In the genomic region with DNA sequence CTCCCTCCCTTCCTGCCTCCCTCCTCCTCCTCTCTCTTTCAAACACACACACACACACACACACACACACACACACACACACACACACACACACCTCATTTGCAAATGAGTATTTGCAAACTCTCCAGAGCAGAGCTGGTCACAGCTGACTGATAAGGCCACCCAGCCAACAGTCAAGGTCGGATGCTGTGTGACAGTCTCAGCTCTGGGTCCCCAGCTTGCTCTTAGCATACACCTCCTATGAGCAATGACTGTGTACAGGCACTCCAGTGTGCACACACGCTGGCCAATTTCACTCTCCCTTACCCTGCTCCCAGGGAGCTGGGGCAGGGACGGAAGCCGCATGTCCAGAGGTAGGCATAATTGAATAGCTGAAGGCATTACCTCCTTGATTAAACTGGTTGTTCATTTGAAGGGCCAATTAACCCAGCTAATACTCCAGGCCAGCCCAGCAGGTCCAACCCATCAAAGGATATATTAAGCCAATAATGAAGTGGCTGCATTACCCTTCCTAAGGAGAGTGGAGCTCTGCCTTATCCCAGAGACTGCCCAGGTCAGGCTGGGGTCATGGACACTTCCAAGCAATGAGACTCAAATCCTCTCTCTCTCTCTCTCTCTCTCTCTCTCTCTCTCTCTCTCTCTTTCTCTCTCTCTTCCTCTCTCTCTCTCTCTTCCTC, we compare ENCODE assay signal across 13 mouse cellular contexts.
DNase-seq lines count a peak whose midpoint lies in the region; ATAC-seq lines count a peak whose summit lies in the region.
"Had no signal": no experiment of that assay in that cellular context is flagged by ENCODE, and none has a peak within 500 bp of the region (broad histone marks: within the 10 kb centered on the region; RNA-seq: fewer than 3 reads in every experiment).

No protein-coding gene starts in this region.

- no peak overlapping the region for H3K4me3 ChIP-seq in kidney, embryonic 14.5 days (ENCODE audit: low read length)
- H3K4me3 ChIP-seq in embryonic facial prominence, embryonic 11.5 days (ENCODE audit: low read depth, low read length): no peak overlapping the region
- H3K4me3 ChIP-seq: erythroblast, embryonic 14.5 days; heart, adult 2 months; limb, embryonic 12.5 days had no signal

- no peak for ATAC-seq in kidney, embryonic 14.5 days (ENCODE audit: low FRiP score, low TSS enrichment)
- peak; percentile 65; the same call in 1 of the 2 replicates for ATAC-seq in embryonic facial prominence, embryonic 11.5 days (replicated peaks; ENCODE audit: insufficient number of reproducible peaks, low FRiP score, low TSS enrichment, low read depth)
- ATAC-seq in inflammation-experienced regulatory T-cells, adult 6 months: no peak
- ATAC-seq: CD4-positive, CD25-positive, alpha-beta regulatory T cell, adult 4 months; intestine, embryonic 16.5 days had no signal

- no peaks in the 10 kb centered on the region for H3K27me3 ChIP-seq in kidney, embryonic 14.5 days (ENCODE audit: control insufficient read depth, insufficient read depth, low read length)
- no peaks in the 10 kb centered on the region for H3K27me3 ChIP-seq in embryonic facial prominence, embryonic 11.5 days (ENCODE audit: control insufficient read depth, insufficient read depth, low read length)

- WGBS in kidney, embryonic 14.5 days: 43% methylated on average over 4 of the region's 4 CpGs
- WGBS in embryonic facial prominence, embryonic 11.5 days: 43% methylated on average over 4 of the region's 4 CpGs

- H3K4me2 ChIP-seq in kidney, embryonic 14.5 days (replicated peaks; ENCODE audit: low read depth, low read length): no peak overlapping the region
- H3K4me2 ChIP-seq in embryonic facial prominence, embryonic 11.5 days (ENCODE audit: low read depth, low read length): no peak overlapping the region
- H3K4me2 ChIP-seq: limb, embryonic 12.5 days had no signal

- no peak overlapping the region for H3K9ac ChIP-seq in kidney, embryonic 14.5 days (ENCODE audit: low read depth, low read length)
- H3K9ac ChIP-seq in embryonic facial prominence, embryonic 11.5 days (replicated peaks; ENCODE audit: low read length): no peak overlapping the region
- H3K9ac ChIP-seq: limb, embryonic 12.5 days had no signal

- no peaks in the 10 kb centered on the region for H3K36me3 ChIP-seq in kidney, embryonic 14.5 days (ENCODE audit: control insufficient read depth, insufficient read depth, low read length)
- no peaks in the 10 kb centered on the region for H3K36me3 ChIP-seq in embryonic facial prominence, embryonic 11.5 days (replicated peaks; ENCODE audit: control insufficient read depth, insufficient read depth, low read depth, low read length)
- H3K36me3 ChIP-seq: limb, embryonic 12.5 days had no signal

- no peak for DNase-seq in kidney, adult 18-20 months
- peak; percentile 37 to 55 for DNase-seq in spleen, adult 18-20 months
- DNase-seq in spleen, adult 12 weeks (ENCODE audit: low spot score): no peak
- no peak for DNase-seq in embryonic facial prominence, embryonic 11.5 days (ENCODE audit: low spot score)
- no peak for DNase-seq in thymus, postnatal 14 days
- DNase-seq: heart, adult 2 months had no signal

- peaks cover 19% of the 10 kb centered on the region for H3K4me1 ChIP-seq in kidney, embryonic 14.5 days (ENCODE audit: control insufficient read depth, insufficient read depth, low read length)
- no peaks in the 10 kb centered on the region for H3K4me1 ChIP-seq in embryonic facial prominence, embryonic 11.5 days (ENCODE audit: control insufficient read depth, insufficient read depth, low read length)

- no peaks in the 10 kb centered on the region for H3K9me3 ChIP-seq in kidney, embryonic 14.5 days (ENCODE audit: control insufficient read depth, low read length)
- H3K9me3 ChIP-seq in embryonic facial prominence, embryonic 11.5 days (replicated peaks; ENCODE audit: control insufficient read depth, low read length): no peaks in the 10 kb centered on the region
- H3K9me3 ChIP-seq: limb, embryonic 12.5 days had no signal

- H3K27ac ChIP-seq in kidney, embryonic 14.5 days (ENCODE audit: low read depth, low read length): peak overlapping the region; percentile 70; the same call in 1 of the 2 replicates
- H3K27ac ChIP-seq in embryonic facial prominence, embryonic 11.5 days (replicated peaks; ENCODE audit: low read depth, low read length): no peak overlapping the region
- H3K27ac ChIP-seq: heart, adult 2 months; macrophage had no signal

Comparison
In these comparisons a context has a peak if more than half of its experiments do, and no peak if none do; other contexts are left out.
1. DNase-seq: peak in spleen, adult 18-20 months (2 of 2); none in kidney, adult 18-20 months (single experiment), spleen, adult 12 weeks (single experiment), embryonic facial prominence, embryonic 11.5 days (single experiment) and thymus, postnatal 14 days (single experiment).